Mouse (Mus musculus) cerebellum, adult 2 months (tissue): ENCODE measurements at regions not wholly inside any gene's neighbourhood (a gene's known extent, or its start where the extent isn't known, plus 50 kb on each side); places are given as distances from the start of the nearest gene placed in this dataset.
"Not testable (repeated sequence)": the region's sequence is repeated elsewhere in the genome, so short reads cannot be mapped to it uniquely, and the experiment has no call there.

Experiments
- DNase-seq, 2 experiments: peaks; one replicate each; pipeline ENCODE4 v3.0.0; 2021
- H3K27ac ChIP-seq: fragments of 200-500 bp; 2 replicates; pipeline ENCODE4 v1.5.1; 2012; ENCODE audit warnings: low read length, control low read depth, inconsistent platforms; ENCODE audit not compliant: insufficient read depth
- H3K27me3 ChIP-seq: fragments of 200-500 bp; 2 replicates; pipeline ENCODE4 v1.6.1; 2012; ENCODE audit warnings: inconsistent platforms, mild to moderate bottlenecking, low read length, moderate library complexity; ENCODE audit not compliant: control insufficient read depth, insufficient read depth
- H3K4me1 ChIP-seq: fragments of 200-500 bp; 2 replicates; pipeline ENCODE4 v1.6.1; 2011; ENCODE audit warnings: low read length; ENCODE audit not compliant: control insufficient read depth, insufficient read depth
- H3K4me3 ChIP-seq: fragments of 200-500 bp; replicated peaks from 2 replicates; pipeline ENCODE3; 2011; ENCODE audit warnings: mild to moderate bottlenecking, low read depth, low read length, control low read depth; ENCODE audit not compliant: insufficient read depth
- CTCF ChIP-seq: fragments of 200-500 bp; IDR thresholded peaks from 2 replicates; pipeline ENCODE4 v1.5.1; 2011; ENCODE audit warnings: low read depth, mild to moderate bottlenecking, control low read depth, low read length, moderate library complexity, borderline replicate concordance; ENCODE audit not compliant: insufficient read depth
- POLR2A ChIP-seq: fragments of 200-500 bp; IDR thresholded peaks from 2 replicates; pipeline ENCODE4 v1.6.1; 2011; ENCODE audit warnings: low read length, control low read depth, borderline replicate concordance; ENCODE audit not compliant: insufficient read depth
- WGBS: fragments of 180-500 bp; shearing (Covaris S2); methylation state at CpG from one replicate; pipeline ENCODE4 v1.1.7; 2018; 5-methylcytosine and 5-hydroxymethylcytosine counted together

GRCm38 (mm10) chr11:29052625-29053024, 77.9 kb upstream of the Pnpt1 start:
- DNase-seq = no peak
- TF ChIP-seq CTCF (no peak), POLR2A (no peak)
- 65% methylated on average over 2 of the region's 2 CpGs for WGBS

GRCm38 (mm10) chr11:29069586-29069985, 61.0 kb upstream of the Pnpt1 start:
- not testable (repeated sequence) for DNase-seq, H3K4me3 ChIP-seq
- WGBS = 75% methylated on average over 22 of the region's 22 CpGs

More at GRCm38 (mm10) chr11:29052625-29053024, 77.9 kb upstream of the Pnpt1 start:
- H3K4me1 ChIP-seq = no peaks in the 10 kb centered on the region
- H3K27ac ChIP-seq = no peak overlapping the region
- no peaks in the 10 kb centered on the region for H3K27me3 ChIP-seq
- no peak overlapping the region for H3K4me3 ChIP-seq

GRCm38 (mm10) chr11:29072231-29072630, 58.3 kb upstream of the Pnpt1 start:
- no peaks in the 10 kb centered on the region for H3K4me1 ChIP-seq
- no peak overlapping the region for H3K27ac ChIP-seq
- 17% methylated on average over 3 of the region's 3 CpGs for WGBS
- no peaks in the 10 kb centered on the region for H3K27me3 ChIP-seq
- DNase-seq = no peak
- no peak for TF ChIP-seq POLR2A
- no peak for TF ChIP-seq CTCF
- H3K4me3 ChIP-seq = no peak overlapping the region

More at GRCm38 (mm10) chr11:29069586-29069985, 61.0 kb upstream of the Pnpt1 start:
- H3K27ac ChIP-seq, H3K4me1 ChIP-seq, H3K27me3 ChIP-seq: not testable (repeated sequence)
